Mouse (Mus musculus) neural tube, embryonic 13.5 days (tissue): Measurements from ENCODE around the gene Med12l. TPM values are rescaled to one million over a fixed set of nuclear protein-coding genes. Genes with fewer than 3 reads are reported as not detected.

Source experiments
- ATAC-seq: fragments of 200-750 bp; cut with Nextera tagmentation; 2 replicates; pipeline ENCODE4 v1.8.0; 2017; ENCODE audit warnings: low read depth, mild to moderate bottlenecking, moderate TSS enrichment, moderate library complexity
- H3K27ac ChIP-seq: fragments of 300-500 bp; sonication (generic); replicated peaks from 2 replicates; pipeline ENCODE4 v1.5.1; 2015; ENCODE audit warnings: moderate library complexity, mild to moderate bottlenecking, inconsistent platforms
- H3K27me3 ChIP-seq: fragments of 300-500 bp; sonication (generic); 2 replicates; pipeline ENCODE4 v1.6.1; 2015; ENCODE audit warnings: mild to moderate bottlenecking, inconsistent platforms
- H3K36me3 ChIP-seq: fragments of 300-500 bp; sonication (generic); 2 replicates; pipeline ENCODE4 v1.6.1; 2015; ENCODE audit warnings: mild to moderate bottlenecking, inconsistent platforms
- H3K4me1 ChIP-seq: fragments of 300-500 bp; sonication (generic); replicated peaks from 2 replicates; pipeline ENCODE4 v1.6.1; 2015; ENCODE audit warnings: inconsistent platforms
- H3K4me2 ChIP-seq: fragments of 300-500 bp; sonication (generic); 2 replicates; pipeline ENCODE4 v1.6.1; 2015; ENCODE audit warnings: inconsistent platforms, mild to moderate bottlenecking, moderate library complexity
- H3K4me3 ChIP-seq: fragments of 300-500 bp; sonication (generic); 2 replicates; pipeline ENCODE4 v1.5.1; 2015; ENCODE audit warnings: mild to moderate bottlenecking, inconsistent platforms
- H3K9ac ChIP-seq: fragments of 300-500 bp; sonication (generic); 2 replicates; pipeline ENCODE4 v1.6.1; 2015; ENCODE audit warnings: moderate library complexity, mild to moderate bottlenecking, inconsistent platforms
- H3K9me3 ChIP-seq: fragments of 300-500 bp; sonication (generic); 2 replicates; pipeline ENCODE4 v1.6.1; 2016; ENCODE audit warnings: inconsistent platforms
- whole genome bisulfite sequencing: fragments of 180-500 bp; shearing (Covaris S2); methylation state at CpG from one replicate; pipeline ENCODE4 v1.1.7; 2015; 5-methylcytosine and 5-hydroxymethylcytosine counted together
- polyA plus RNA-seq: library from polyadenylated mRNA; unstranded; fragments of >200 nt; fragmentation: Nextera tagmentation; extraction: Ambion mirVana; gene quantifications from 2 replicates; pipeline ENCODE4 v1.2.1, GENCODE M21; 2015

Med12l gene
- polyA plus RNA-seq, 1 experiment from 2014 or later: 3.7 TPM

- Histone ChIP-seq H3K4me2 (no peak overlapping the region), H3K9ac (no peak overlapping the region), H3K27ac (no peak overlapping the region), H3K27me3 (no peaks in the 10 kb centered on the region), H3K9me3 (no peaks in the 10 kb centered on the region), H3K4me1 (no peaks in the 10 kb centered on the region), H3K4me3 (no peak overlapping the region), H3K36me3 (no peaks in the 10 kb centered on the region)
- ATAC-seq: no peak
- WGBS: 82% methylated on average over 2 of the region's 2 CpGs
Measured at GRCm38 (mm10) chr3:59290551-59290950, 284.9 kb downstream of the Med12l start.

- H3K4me3 ChIP-seq: no peak overlapping the region
- no peak overlapping the region for H3K9ac ChIP-seq
- no peaks in the 10 kb centered on the region for H3K4me1 ChIP-seq
- H3K4me2 ChIP-seq: no peak overlapping the region
- no peaks in the 10 kb centered on the region for H3K9me3 ChIP-seq
- WGBS: 72% methylated on average over 5 of the region's 5 CpGs
- H3K27ac ChIP-seq: no peak overlapping the region
- no peaks in the 10 kb centered on the region for H3K36me3 ChIP-seq
- H3K27me3 ChIP-seq: no peaks in the 10 kb centered on the region
- ATAC-seq: no peak
Measured at GRCm38 (mm10) chr3:59293437-59294199, 288.0 kb downstream of the Med12l start.

GRCm38 (mm10) chr3:59295699-59296562 lies 290.3 kb downstream of the Med12l start:
- no peak for ATAC-seq
- H3K9me3 ChIP-seq: no peaks in the 10 kb centered on the region
- H3K27ac ChIP-seq: no peak overlapping the region
- no peak overlapping the region for H3K4me2 ChIP-seq
- no peaks in the 10 kb centered on the region for H3K4me1 ChIP-seq
- H3K36me3 ChIP-seq: no peaks in the 10 kb centered on the region
- no peak overlapping the region for H3K9ac ChIP-seq
- H3K4me3 ChIP-seq: no peak overlapping the region
- H3K27me3 ChIP-seq: no peaks in the 10 kb centered on the region
- WGBS: 91% methylated on average over 16 of the region's 16 CpGs

- Histone ChIP-seq H3K27me3 (no peaks in the 10 kb centered on the region), H3K9ac (no peak overlapping the region), H3K36me3 (no peaks in the 10 kb centered on the region), H3K4me3 (no peak overlapping the region), H3K4me2 (no peak overlapping the region), H3K9me3 (no peaks in the 10 kb centered on the region), H3K4me1 (no peaks in the 10 kb centered on the region), H3K27ac (no peak overlapping the region)
- WGBS: 94% methylated on average over 5 of the region's 5 CpGs
- no peak for ATAC-seq
Measured at GRCm38 (mm10) chr3:59296563-59297130, 291.0 kb downstream of the Med12l start.

DNA sequence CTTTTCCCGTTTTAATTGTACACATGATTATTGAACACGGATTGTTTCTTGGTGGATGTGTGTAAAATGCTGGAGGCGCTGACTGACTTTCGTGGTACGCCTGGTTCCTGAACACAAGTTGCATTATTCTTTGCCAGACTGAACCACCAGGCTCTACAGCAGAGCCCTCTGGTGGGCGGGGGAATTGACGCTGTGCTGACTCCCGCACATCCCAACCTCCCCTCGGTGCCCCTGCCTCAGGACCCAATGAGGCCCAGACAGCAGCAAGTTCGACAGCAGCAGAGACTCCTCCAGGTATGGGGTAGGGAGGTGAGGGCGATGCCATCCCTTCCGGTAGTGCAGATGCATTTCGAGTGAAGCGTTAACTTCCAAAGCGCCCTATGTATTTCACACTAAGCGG lies 292.0 kb downstream of the Med12l start:
- Histone ChIP-seq H3K36me3 (no peaks in the 10 kb centered on the region), H3K4me2 (no peak overlapping the region), H3K9me3 (no peaks in the 10 kb centered on the region), H3K27ac (no peak overlapping the region), H3K4me1 (no peaks in the 10 kb centered on the region), H3K9ac (no peak overlapping the region), H3K27me3 (no peaks in the 10 kb centered on the region), H3K4me3 (no peak overlapping the region)
- ATAC-seq: no peak
- 80% methylated on average over 16 of the region's 16 CpGs for WGBS

DNA sequence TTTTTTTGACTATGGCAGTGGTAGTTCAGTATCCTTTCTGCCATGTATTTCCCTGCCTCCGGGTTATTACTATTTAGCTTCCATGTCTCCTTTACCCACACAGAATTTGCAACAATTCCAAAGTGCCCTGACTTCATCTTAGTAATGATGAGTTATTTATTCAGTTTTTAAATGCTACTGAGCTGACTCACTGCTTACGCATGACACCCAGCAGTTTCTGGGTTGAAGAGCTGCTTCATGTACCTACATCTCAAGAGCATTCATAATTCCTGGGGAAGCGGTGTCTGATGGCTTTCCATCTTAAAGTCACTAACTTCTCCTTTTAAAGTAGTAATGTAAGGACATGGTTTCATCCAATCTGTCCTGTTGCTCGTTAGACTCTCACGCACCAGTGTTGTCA lies 299.3 kb downstream of the Med12l start:
- Histone ChIP-seq H3K9ac (no peak overlapping the region), H3K27ac (no peak overlapping the region), H3K9me3 (no peaks in the 10 kb centered on the region), H3K36me3 (no peaks in the 10 kb centered on the region), H3K4me2 (no peak overlapping the region), H3K4me1 (no peaks in the 10 kb centered on the region), H3K4me3 (no peak overlapping the region), H3K27me3 (no peaks in the 10 kb centered on the region)
- WGBS: 90% methylated on average over 5 of the region's 5 CpGs
- ATAC-seq: no peak

- no peak overlapping the region for H3K4me2 ChIP-seq
- no peaks in the 10 kb centered on the region for H3K27me3 ChIP-seq
- H3K4me1 ChIP-seq: no peaks in the 10 kb centered on the region
- no peak for ATAC-seq
- H3K9ac ChIP-seq: no peak overlapping the region
- H3K27ac ChIP-seq: no peak overlapping the region
- 94% methylated on average over 2 of the region's 2 CpGs for WGBS
- no peaks in the 10 kb centered on the region for H3K36me3 ChIP-seq
- H3K4me3 ChIP-seq: no peak overlapping the region
- no peaks in the 10 kb centered on the region for H3K9me3 ChIP-seq
Measured at GRCm38 (mm10) chr3:59305518-59305917, 299.9 kb downstream of the Med12l start.

GRCm38 (mm10) chr3:59312610-59313009 lies 307.0 kb downstream of the Med12l start:
- ATAC-seq: no peak
- Histone ChIP-seq H3K27me3 (no peaks in the 10 kb centered on the region), H3K27ac (no peak overlapping the region), H3K9me3 (no peaks in the 10 kb centered on the region), H3K4me1 (no peaks in the 10 kb centered on the region), H3K4me2 (no peak overlapping the region), H3K9ac (no peak overlapping the region), H3K4me3 (no peak overlapping the region), H3K36me3 (peaks cover 1% of the 10 kb centered on the region; the same call in 1 of the 2 replicates)
- WGBS: 91% methylated on average over 10 of the region's 10 CpGs

GRCm38 (mm10) chr3:59316077-59316476 lies 310.5 kb downstream of the Med12l start:
- no peak for ATAC-seq
- H3K9me3 ChIP-seq: no peaks in the 10 kb centered on the region
- peaks cover 21% of the 10 kb centered on the region for H3K36me3 ChIP-seq
- no peak overlapping the region for H3K4me3 ChIP-seq
- no peaks in the 10 kb centered on the region for H3K27me3 ChIP-seq
- H3K4me2 ChIP-seq: no peak overlapping the region
- H3K27ac ChIP-seq: no peak overlapping the region
- no peak overlapping the region for H3K9ac ChIP-seq
- WGBS: 74% methylated on average over 7 of the region's 7 CpGs
- H3K4me1 ChIP-seq: no peaks in the 10 kb centered on the region

GRCm38 (mm10) chr3:59321278-59321876 lies 315.8 kb downstream of the Med12l start:
- Histone ChIP-seq H3K9ac (no peak overlapping the region), H3K27me3 (no peaks in the 10 kb centered on the region), H3K4me2 (no peak overlapping the region), H3K9me3 (no peaks in the 10 kb centered on the region), H3K27ac (no peak overlapping the region), H3K4me3 (no peak overlapping the region), H3K4me1 (no peaks in the 10 kb centered on the region), H3K36me3 (peaks cover 21% of the 10 kb centered on the region)
- WGBS: 45% methylated on average over 7 of the region's 7 CpGs
- no peak for ATAC-seq

DNA sequence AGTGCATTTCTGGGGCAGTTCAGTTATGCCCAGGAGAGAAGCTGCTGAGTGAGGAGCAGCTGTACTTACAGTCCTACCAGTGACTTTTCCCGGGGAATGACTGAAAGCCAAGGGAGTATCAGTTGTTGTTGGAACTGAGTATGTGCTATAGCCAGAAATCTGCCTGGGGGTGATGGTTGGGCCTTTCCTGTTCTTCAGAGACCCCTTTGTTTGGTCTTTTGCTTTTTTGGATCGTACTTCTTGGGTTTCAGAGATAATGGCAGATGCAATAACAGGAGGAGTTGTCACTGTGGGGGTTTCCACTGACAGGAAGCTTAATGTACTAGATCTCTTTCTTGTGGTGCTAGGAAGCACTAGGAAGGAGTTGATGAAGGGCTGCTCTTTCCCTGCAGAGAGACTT lies 322.9 kb downstream of the Med12l start:
- H3K4me2 ChIP-seq: no peak overlapping the region
- peaks cover 23% of the 10 kb centered on the region for H3K36me3 ChIP-seq
- no peak overlapping the region for H3K4me3 ChIP-seq
- no peaks in the 10 kb centered on the region for H3K4me1 ChIP-seq
- no peak for ATAC-seq
- no peaks in the 10 kb centered on the region for H3K27me3 ChIP-seq
- H3K27ac ChIP-seq: no peak overlapping the region
- H3K9ac ChIP-seq: no peak overlapping the region
- 77% methylated on average over 2 of the region's 2 CpGs for WGBS
- H3K9me3 ChIP-seq: no peaks in the 10 kb centered on the region
